8 mouse cellular contexts compared by ENCODE assay signal in genomic region chr17:47792098-47792863, GRCm38 (mm10). TPM values are rescaled to one million over a fixed set of nuclear protein-coding genes. Genes with fewer than 3 reads are reported as not detected.
A peak's percentile ranks its signal among the peaks of the same experiment; 100 is the strongest.
DNase-seq lines count a peak whose midpoint lies in the region; ATAC-seq lines count a peak whose summit lies in the region.

No protein-coding gene starts in this region.

- ATAC-seq in neural tube, embryonic 14.5 days (ENCODE audit: low read depth), result peak; percentile 64

- H3K36me3 ChIP-seq in neural tube, embryonic 14.5 days (ENCODE audit: control insufficient read depth, insufficient read depth, low read length), result no peaks in the 10 kb centered on the region

- H3K4me1 ChIP-seq in neural tube, embryonic 14.5 days (ENCODE audit: control insufficient read depth, insufficient read depth, low read length), result no peaks in the 10 kb centered on the region

- H3K9me3 ChIP-seq in neural tube, embryonic 14.5 days (ENCODE audit: control insufficient read depth, low read length), result no peaks in the 10 kb centered on the region

- DNase-seq in 3T3-L1 (ENCODE audit: low read depth, low spot score) (peak; percentile 76), NIH3T3 (ENCODE audit: low read depth) (peak; percentile 81)
- DNase-seq in embryo, embryonic 10.5 days (ENCODE audit: low spot score), result peak; percentile 94
- peak; percentile 49 for DNase-seq in heart, adult 8-10 months (ENCODE audit: low spot score)
- DNase-seq in kidney, adult 8-10 months, result peak; percentile 44 to 64
- peak; percentile 63 to 78 for DNase-seq in lung, adult 18-20 months
- DNase-seq in testis, postnatal 14 days (ENCODE audit: low spot score), result peak; percentile 67

- 18% methylated on average over 15 of the region's 15 CpGs for WGBS in neural tube, embryonic 14.5 days

- H3K4me3 ChIP-seq in neural tube, embryonic 14.5 days (ENCODE audit: low read depth, low read length), result no peak overlapping the region

- H3K27me3 ChIP-seq in neural tube, embryonic 14.5 days (ENCODE audit: control insufficient read depth, insufficient read depth, low read length), result no peaks in the 10 kb centered on the region

- H3K4me2 ChIP-seq in neural tube, embryonic 14.5 days (ENCODE audit: low read depth, low read length), result no peak overlapping the region

- H3K27ac ChIP-seq in neural tube, embryonic 14.5 days (ENCODE audit: low read depth, low read length), result no peak overlapping the region

- H3K9ac ChIP-seq in neural tube, embryonic 14.5 days (replicated peaks; ENCODE audit: low read depth, low read length), result peak overlapping the region; percentile 25; the same call in 1 of the 2 replicates

RNA-seq across cellular contexts. Expression of gene Mdfi, which starts 42.2 kb away (rescaled TPM):
- 1 to 10 TPM; 1.7 to 2.2 (median 1.9) TPM for total RNA-seq in heart, adult 8-10 months (2022)
- 2.7 and 5.3 TPM in 2 replicates for polyA plus RNA-seq in neural tube, embryonic 14.5 days (2014; fragmentation: Nextera tagmentation; extraction: Ambion mirVana)

RNA-seq across cellular contexts. Expression of gene Tfeb, which starts 55.5 kb away (rescaled TPM):
- total RNA-seq in heart, adult 8-10 months (2022), result 10 to 100 TPM; 36.9 to 42.6 (median 39.1) TPM
- 1.8 and 2.1 TPM in 2 replicates for polyA plus RNA-seq in neural tube, embryonic 14.5 days (2014; fragmentation: Nextera tagmentation; extraction: Ambion mirVana)
